In the genomic region with DNA sequence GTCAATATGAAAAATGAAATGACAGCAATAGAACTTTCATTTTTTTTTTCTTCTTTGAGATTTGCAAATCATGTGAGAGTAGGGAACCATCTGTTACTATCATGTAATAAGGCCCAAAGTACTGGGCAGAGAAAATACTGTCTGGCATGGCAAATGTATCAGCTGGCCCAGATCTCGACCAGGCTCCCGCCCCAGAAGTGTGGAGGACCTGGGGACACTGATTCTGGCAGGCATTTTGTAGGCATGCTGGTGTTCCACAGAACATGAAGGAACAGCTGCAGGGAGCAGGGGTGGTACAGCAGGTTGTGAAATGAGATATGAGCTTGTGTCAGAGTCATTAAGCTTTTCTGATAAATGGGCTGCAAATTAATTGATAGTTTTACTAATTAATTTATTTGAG, we compare ENCODE assay signal across 26 mouse cellular contexts.
DNase-seq lines count a peak whose midpoint lies in the region; ATAC-seq lines count a peak whose summit lies in the region.
"Had no signal": no experiment of that assay in that cellular context is flagged by ENCODE, and none has a peak within 500 bp of the region (broad histone marks: within the 10 kb centered on the region; RNA-seq: fewer than 3 reads in every experiment).

No protein-coding gene starts in this region.

- 66% methylated on average over 2 of the region's 2 CpGs for WGBS in forebrain, embryonic 14.5 days
- 78% methylated on average over 2 of the region's 2 CpGs for WGBS in forebrain, embryonic 12.5 days
- WGBS in embryonic facial prominence, embryonic 10.5 days: 86% methylated on average over 2 of the region's 2 CpGs

- H3K4me2 ChIP-seq in forebrain, embryonic 14.5 days (ENCODE audit: low read length): no peak overlapping the region
- H3K4me2 ChIP-seq in forebrain, embryonic 12.5 days: no peak overlapping the region
- H3K4me2 ChIP-seq: heart, embryonic 11.5 days; limb, embryonic 13.5 days; liver, embryonic 12.5 days; neural tube, embryonic 15.5 days had no signal

- no peaks in the 10 kb centered on the region for H3K9me3 ChIP-seq in forebrain, embryonic 14.5 days (replicated peaks; ENCODE audit: control insufficient read depth, low read length)
- H3K9me3 ChIP-seq in forebrain, embryonic 12.5 days: no peaks in the 10 kb centered on the region
- no peaks in the 10 kb centered on the region for H3K9me3 ChIP-seq in embryonic facial prominence, embryonic 10.5 days
- H3K9me3 ChIP-seq: limb, embryonic 13.5 days; liver, embryonic 12.5 days; midbrain, embryonic 10.5 days; neural tube, embryonic 15.5 days had no signal

- DNase-seq in forebrain, embryonic 14.5 days (ENCODE audit: low spot score): peak; percentile 24
- DNase-seq in layer of hippocampus, postnatal 10 days (ENCODE audit: low spot score in 2 of 2): peak; percentile 42 to 57
- DNase-seq in layer of hippocampus, adult 9-11 months: no peak
- peak; percentile 0 for DNase-seq in brain, adult 2 months (ENCODE audit: low read depth, low spot score)
- DNase-seq in brain, embryonic 18.5 days (ENCODE audit: low read depth, low spot score): peak; percentile 10
- no peak for DNase-seq in embryonic facial prominence, embryonic 10.5 days (ENCODE audit: low spot score)
- DNase-seq: B cell, adult 2 months; embryo, embryonic 11 days; gastrocnemius, postnatal 10 days; kidney, adult 9 months; kidney, postnatal 14 days; lung, adult 18-20 months; lung, postnatal 10 days; right cerebral cortex, adult 18-20 months; thymus, adult 18-20 months; thymus, postnatal 4 days had no signal

- H3K27me3 ChIP-seq in forebrain, embryonic 14.5 days (replicated peaks; ENCODE audit: control insufficient read depth, insufficient read depth, low read length): no peaks in the 10 kb centered on the region
- H3K27me3 ChIP-seq in forebrain, embryonic 12.5 days: no peaks in the 10 kb centered on the region
- no peaks in the 10 kb centered on the region for H3K27me3 ChIP-seq in embryonic facial prominence, embryonic 10.5 days (replicated peaks; ENCODE audit: low read depth, poor library complexity, severe bottlenecking)
- H3K27me3 ChIP-seq: CH12.LX; limb, embryonic 13.5 days; liver, embryonic 12.5 days; neural tube, embryonic 15.5 days; Patski had no signal

- H3K4me1 ChIP-seq in forebrain, embryonic 14.5 days (ENCODE audit: control insufficient read depth, insufficient read depth, low read length): no peaks in the 10 kb centered on the region
- H3K4me1 ChIP-seq in forebrain, embryonic 12.5 days: no peaks in the 10 kb centered on the region
- H3K4me1 ChIP-seq in embryonic facial prominence, embryonic 10.5 days: no peaks in the 10 kb centered on the region
- H3K4me1 ChIP-seq: limb, embryonic 13.5 days; liver, embryonic 12.5 days; midbrain, embryonic 10.5 days; neural tube, embryonic 15.5 days had no signal

- H3K9ac ChIP-seq in forebrain, embryonic 14.5 days (ENCODE audit: low read length): no peak overlapping the region
- H3K9ac ChIP-seq in forebrain, embryonic 12.5 days: no peak overlapping the region
- H3K9ac ChIP-seq: limb, embryonic 13.5 days; liver, embryonic 12.5 days; neural tube, embryonic 15.5 days had no signal

- H3K36me3 ChIP-seq in forebrain, embryonic 14.5 days (ENCODE audit: control insufficient read depth, insufficient read depth, low read length): no peaks in the 10 kb centered on the region
- no peaks in the 10 kb centered on the region for H3K36me3 ChIP-seq in forebrain, embryonic 12.5 days (replicated peaks)
- H3K36me3 ChIP-seq in embryonic facial prominence, embryonic 10.5 days (replicated peaks): no peaks in the 10 kb centered on the region
- H3K36me3 ChIP-seq: G1E; limb, embryonic 13.5 days; liver, embryonic 12.5 days; midbrain, embryonic 10.5 days; neural tube, embryonic 15.5 days had no signal

- ATAC-seq in forebrain, embryonic 14.5 days: peak; percentile 67; the same call in 1 of the 2 replicates
- no peak for ATAC-seq in forebrain, embryonic 12.5 days (ENCODE audit: low FRiP score)
- ATAC-seq: intestine, embryonic 16.5 days; liver, embryonic 12.5 days; Patski had no signal

- no peak overlapping the region for H3K4me3 ChIP-seq in forebrain, embryonic 14.5 days (ENCODE audit: low read depth, low read length)
- no peak overlapping the region for H3K4me3 ChIP-seq in forebrain, embryonic 12.5 days (replicated peaks)
- H3K4me3 ChIP-seq in embryonic facial prominence, embryonic 10.5 days: no peak overlapping the region
- H3K4me3 ChIP-seq: limb, embryonic 13.5 days; liver, embryonic 12.5 days; midbrain, embryonic 10.5 days; neural tube, embryonic 15.5 days had no signal

- no peak overlapping the region for H3K27ac ChIP-seq in forebrain, embryonic 14.5 days (ENCODE audit: low read depth, low read length)
- H3K27ac ChIP-seq in forebrain, embryonic 12.5 days: no peak overlapping the region
- no peak overlapping the region for H3K27ac ChIP-seq in embryonic facial prominence, embryonic 10.5 days (replicated peaks)
- H3K27ac ChIP-seq: limb, embryonic 13.5 days; liver, embryonic 12.5 days; midbrain, embryonic 10.5 days; neural tube, embryonic 15.5 days had no signal

Comparison
In these comparisons a context has a peak if more than half of its experiments do, and no peak if none do; other contexts are left out.
1. DNase-seq: peak in forebrain, embryonic 14.5 days (single experiment), layer of hippocampus, postnatal 10 days (2 of 2), brain, adult 2 months (single experiment) and brain, embryonic 18.5 days (single experiment); none in layer of hippocampus, adult 9-11 months (single experiment) and embryonic facial prominence, embryonic 10.5 days (single experiment).